Mouse (Mus musculus) lung, adult 2 months (tissue): ENCODE results near the gene Gstm5.

ENCODE experiments used
- CTCF ChIP-seq: fragments of 200-500 bp; IDR thresholded peaks from 2 replicates; pipeline ENCODE4 v1.5.1; 2011; ENCODE audit warnings: mild to moderate bottlenecking, low read length, control low read depth; ENCODE audit not compliant: insufficient read depth
- POLR2A ChIP-seq: fragments of 200-500 bp; IDR thresholded peaks from 2 replicates; pipeline ENCODE4 v1.6.1; 2011; ENCODE audit warnings: low read depth, mild to moderate bottlenecking, control low read depth, low read length, borderline replicate concordance; ENCODE audit errors: extremely low read depth

- TF ChIP-seq CTCF = no peak
- no peak for TF ChIP-seq POLR2A
Measured at GRCm38 (mm10) chr3:107928691-107929090, 33.1 kb downstream of the Gstm5 start.
